Mouse (Mus musculus) myocyte (in vitro differentiated cells): ENCODE results near the gene Ngrn.

Experiments used
- E2F4 ChIP-seq: IDR thresholded peaks from one replicate; pipeline ENCODE4 v1.6.1; 2011; ENCODE audit warnings: mild to moderate bottlenecking, control low read depth, moderate library complexity; ENCODE audit not compliant: insufficient read depth
- MAX ChIP-seq: IDR thresholded peaks from one replicate; pipeline ENCODE4 v1.6.1; 2011; ENCODE audit warnings: low read depth, mild to moderate bottlenecking, control low read depth
- MYOD1 ChIP-seq, 3 experiments: IDR thresholded peaks; one replicate each; pipeline ENCODE4 v1.6.1; 2011; ENCODE audit warnings: control low read depth in 2 of 3, low read depth in 2 of 3, mild to moderate bottlenecking in 2 of 3, moderate library complexity in 1 of 3; ENCODE audit not compliant: insufficient read length in 2 of 3, control insufficient read depth in 1 of 3
- POLR2A ChIP-seq: IDR thresholded peaks from one replicate; pipeline ENCODE4 v1.6.1; 2011; ENCODE audit warnings: low read depth, mild to moderate bottlenecking, control low read depth, moderate library complexity; ENCODE audit not compliant: insufficient read length
- POLR2AphosphoS2 ChIP-seq: IDR thresholded peaks from one replicate; pipeline ENCODE4 v1.6.1; 2011; ENCODE audit warnings: low read depth, control low read depth; ENCODE audit not compliant: insufficient read length
- SRF ChIP-seq: IDR thresholded peaks from one replicate; pipeline ENCODE4 v1.6.1; 2011; ENCODE audit warnings: low read depth; ENCODE audit not compliant: control insufficient read depth, insufficient read length
- TCF12 ChIP-seq: IDR thresholded peaks from one replicate; pipeline ENCODE4 v1.6.1; 2011; ENCODE audit warnings: mild to moderate bottlenecking, control low read depth; ENCODE audit not compliant: poor library complexity, insufficient read depth, severe bottlenecking
- USF1 ChIP-seq: IDR thresholded peaks from one replicate; pipeline ENCODE4 v1.6.1; 2011; ENCODE audit warnings: low read depth, mild to moderate bottlenecking, control low read depth, moderate library complexity

- TF ChIP-seq USF1, result no peak
- no peak for TF ChIP-seq POLR2A
- no peak for TF ChIP-seq TCF12
- TF ChIP-seq POLR2AphosphoS2, result no peak
- no peak for TF ChIP-seq E2F4
- no peak for TF ChIP-seq MYOD1 (IDR thresholded peaks at IDR 0.05; ENCODE audit: control insufficient read depth in 1 of 3, insufficient read length in 2 of 3, low read depth in 2 of 3)
- TF ChIP-seq MAX, result no peak
- TF ChIP-seq SRF, result no peak
Measured at GRCm38 (mm10) chr7:80296462-80296861, 35.4 kb downstream of the Ngrn start.
